Mouse (Mus musculus) limb, embryonic 11.5 days (tissue): Measurements from ENCODE around the gene Arxes2. TPM values are rescaled to one million over a fixed set of nuclear protein-coding genes. Genes with fewer than 3 reads are reported as not detected.
"Not testable (repeated sequence)": the region's sequence is repeated elsewhere in the genome, so short reads cannot be mapped to it uniquely, and the experiment has no call there.

Experiments used
- ATAC-seq: fragments of 200-750 bp; cut with Nextera tagmentation; 2 replicates; pipeline ENCODE4 v1.8.0; 2017; ENCODE audit warnings: low read depth; ENCODE audit not compliant: insufficient number of reproducible peaks, low FRiP score, low TSS enrichment
- DNase-seq: peaks from one replicate; pipeline ENCODE4 v3.0.0-alpha.2; 2015; ENCODE audit warnings: low spot score
- H3K27ac ChIP-seq: fragments of 300-500 bp; sonication (generic); replicated peaks from 2 replicates; pipeline ENCODE4 v1.5.1; 2014; ENCODE audit warnings: low read depth, mild to moderate bottlenecking, low read length
- H3K27me3 ChIP-seq: fragments of 300-500 bp; sonication (generic); 2 replicates; pipeline ENCODE4 v1.6.1; 2014; ENCODE audit warnings: mild to moderate bottlenecking, low read length, mixed read lengths; ENCODE audit not compliant: control insufficient read depth, insufficient read depth
- H3K36me3 ChIP-seq: fragments of 300-500 bp; sonication (generic); 2 replicates; pipeline ENCODE4 v1.6.1; 2014; ENCODE audit warnings: mild to moderate bottlenecking, low read length, moderate library complexity, mixed read lengths; ENCODE audit not compliant: control insufficient read depth, insufficient read depth
- H3K4me1 ChIP-seq: fragments of 300-500 bp; sonication (generic); 2 replicates; pipeline ENCODE4 v1.6.1; 2014; ENCODE audit warnings: low read length, mixed read lengths; ENCODE audit not compliant: control insufficient read depth, insufficient read depth
- H3K4me2 ChIP-seq: fragments of 300-500 bp; sonication (generic); 2 replicates; pipeline ENCODE4 v1.6.1; 2014; ENCODE audit warnings: low read depth, mild to moderate bottlenecking, moderate library complexity; ENCODE audit not compliant: severe bottlenecking
- H3K4me3 ChIP-seq: fragments of 300-500 bp; sonication (generic); 2 replicates; pipeline ENCODE4 v1.5.1; 2014; ENCODE audit warnings: low read depth, low read length
- H3K9ac ChIP-seq: fragments of 300-500 bp; sonication (generic); 2 replicates; pipeline ENCODE4 v1.6.1; 2014; ENCODE audit warnings: mild to moderate bottlenecking, low read length
- H3K9me3 ChIP-seq: fragments of 300-500 bp; sonication (generic); 2 replicates; pipeline ENCODE4 v1.6.1; 2016; ENCODE audit warnings: low read length; ENCODE audit not compliant: control insufficient read depth
- WGBS: fragments of 180-500 bp; shearing (Covaris S2); extraction: QIAGEN DNeasy Blood & Tissue Kit; methylation state at CpG from one replicate; pipeline ENCODE4 v1.1.7; 2014; 5-methylcytosine and 5-hydroxymethylcytosine counted together
- polyA plus RNA-seq: library from polyadenylated mRNA; unstranded; fragments of >200 nt; fragmentation: Nextera tagmentation; extraction: Ambion mirVana; gene quantifications from 2 replicates; pipeline ENCODE4 v1.2.1, GENCODE M21; 2014

Arxes2 gene
- polyA plus RNA-seq, 1 experiment from 2014 or later: 102 TPM

DNA sequence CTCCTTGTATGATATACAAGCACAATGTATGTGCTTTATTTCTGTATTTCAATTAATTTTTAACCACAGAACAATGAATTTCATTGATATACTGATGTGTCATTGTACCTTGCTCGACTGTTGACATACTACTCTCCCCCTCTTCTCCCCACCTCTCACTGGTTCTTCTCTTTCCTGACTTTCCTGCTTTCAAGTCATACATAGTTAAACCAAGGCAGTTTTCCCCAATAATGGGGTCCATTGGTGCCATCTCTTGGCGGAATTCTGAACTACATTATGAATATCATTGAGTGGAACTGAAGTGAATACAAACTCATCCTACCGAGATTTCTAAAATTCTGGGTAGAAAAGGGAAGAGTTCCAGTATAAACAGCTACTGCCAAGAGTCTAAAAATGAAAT, 30.0 kb upstream of the Arxes2 start:
- Histone ChIP-seq H3K4me1 (no peaks in the 10 kb centered on the region), H3K4me2 (no peak overlapping the region), H3K27me3 (no peaks in the 10 kb centered on the region), H3K9me3 (no peaks in the 10 kb centered on the region), H3K36me3 (no peaks in the 10 kb centered on the region), H3K27ac (no peak overlapping the region), H3K4me3 (no peak overlapping the region), H3K9ac (no peak overlapping the region)
- DNase-seq: no peak
- 24% methylated on average over 3 of the region's 3 CpGs for WGBS
- no peak for ATAC-seq

DNA sequence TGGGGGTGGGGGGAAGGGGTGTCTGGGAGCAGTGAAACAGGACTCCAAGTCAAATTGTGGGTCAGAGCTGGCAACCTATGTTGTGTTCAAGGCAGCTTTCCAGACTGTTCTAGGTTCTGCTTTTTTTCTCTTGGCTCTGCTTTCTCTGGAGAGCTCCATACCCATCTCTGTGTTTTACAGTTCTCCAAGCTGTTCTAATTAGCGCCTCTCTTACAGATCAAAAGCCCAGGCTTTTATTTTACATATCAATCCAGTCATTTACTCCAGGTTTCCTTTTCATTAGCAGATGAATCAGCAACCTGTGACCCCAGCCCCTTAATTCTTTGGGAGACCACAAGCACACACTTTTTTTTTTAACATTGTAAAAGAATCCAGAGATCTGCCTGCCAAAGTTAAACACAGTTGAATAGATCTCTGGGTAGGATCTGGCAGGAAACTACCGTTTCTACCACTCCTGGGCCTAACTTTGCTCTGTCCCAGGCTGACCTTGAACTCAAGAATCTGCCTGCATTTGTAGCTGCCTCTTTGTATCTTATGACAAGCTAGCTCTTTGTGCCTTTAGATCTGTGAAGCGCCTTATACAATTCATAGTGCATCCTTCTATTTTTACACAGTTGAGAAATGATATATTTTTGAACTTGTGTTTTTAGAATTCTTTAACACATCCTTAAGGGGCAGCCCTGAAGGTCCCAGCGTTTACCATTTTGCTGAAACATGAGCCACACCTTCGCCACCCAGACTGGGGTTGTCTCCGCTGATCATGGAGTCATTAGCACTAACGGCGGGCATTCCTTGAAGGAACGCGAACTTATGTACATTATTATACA, 19.8 kb upstream of the Arxes2 start:
- no peak overlapping the region for H3K27ac ChIP-seq
- no peak for ATAC-seq
- DNase-seq: no peak
- 77% methylated on average over 10 of the region's 10 CpGs for WGBS
- H3K9ac ChIP-seq: no peak overlapping the region
- no peaks in the 10 kb centered on the region for H3K4me1 ChIP-seq
- no peak overlapping the region for H3K4me3 ChIP-seq
- H3K4me2 ChIP-seq: no peak overlapping the region
- H3K9me3 ChIP-seq: no peaks in the 10 kb centered on the region
- no peaks in the 10 kb centered on the region for H3K36me3 ChIP-seq
- H3K27me3 ChIP-seq: no peaks in the 10 kb centered on the region

DNA sequence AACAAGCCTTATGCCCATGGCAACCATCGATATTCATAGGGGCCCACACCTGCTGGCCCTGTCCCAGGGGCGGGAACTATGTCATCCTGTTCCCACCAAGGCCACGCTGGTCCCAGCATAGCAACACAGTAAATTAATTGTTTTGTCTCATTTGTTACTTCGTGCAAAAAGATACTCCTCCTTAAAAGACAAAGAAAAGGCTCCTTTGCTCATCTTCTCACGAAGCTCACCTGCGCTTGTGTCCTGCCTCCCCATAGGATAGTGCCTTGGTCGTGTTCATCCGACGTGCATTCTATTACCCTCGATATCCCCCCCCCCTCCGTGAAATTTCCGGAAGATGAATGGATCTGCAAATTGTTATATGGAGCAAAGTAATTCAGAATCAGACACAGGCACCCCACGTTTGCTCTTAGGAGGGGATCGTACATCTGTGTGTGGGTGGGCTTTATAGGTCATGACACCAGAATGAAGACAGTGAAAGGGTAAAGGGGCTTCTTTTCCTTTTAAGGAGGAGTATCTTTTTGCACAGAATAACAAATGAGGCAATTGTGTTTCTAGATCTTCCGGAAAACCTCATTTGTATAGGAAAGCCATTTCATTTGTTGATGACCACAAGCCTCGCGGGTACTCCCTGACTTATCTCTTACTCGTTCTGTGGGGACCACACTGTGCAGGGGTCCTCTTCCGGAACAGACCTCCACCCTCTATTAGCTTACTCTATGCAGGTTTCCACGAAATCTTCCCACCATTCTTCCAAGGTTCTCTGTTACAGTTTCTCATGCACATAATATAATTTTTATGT, 19.0 kb upstream of the Arxes2 start:
- Histone ChIP-seq H3K4me1 (no peaks in the 10 kb centered on the region), H3K9me3 (no peaks in the 10 kb centered on the region), H3K4me3 (no peak overlapping the region), H3K9ac (no peak overlapping the region), H3K4me2 (no peak overlapping the region), H3K36me3 (no peaks in the 10 kb centered on the region), H3K27ac (no peak overlapping the region), H3K27me3 (no peaks in the 10 kb centered on the region)
- ATAC-seq (no peak), DNase-seq (no peak)
- 64% methylated on average over 20 of the region's 20 CpGs for WGBS

DNA sequence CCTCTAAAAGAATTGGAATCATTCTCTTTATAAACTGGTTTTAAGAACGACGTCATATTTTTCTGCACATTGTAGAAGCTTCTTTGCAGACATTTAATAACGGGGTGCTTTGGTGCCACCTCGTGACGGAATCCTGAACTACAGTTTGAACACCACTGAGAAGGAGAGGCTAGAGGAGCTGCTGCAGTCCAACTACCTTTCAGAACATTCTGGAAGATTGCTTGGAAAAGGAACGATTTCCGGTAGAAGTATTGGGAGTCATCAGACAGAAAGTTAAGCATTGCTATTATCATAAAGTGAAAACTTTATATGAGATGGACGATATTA, 18.4 kb upstream of the Arxes2 start:
- Histone ChIP-seq H3K4me1 (no peaks in the 10 kb centered on the region), H3K27ac (no peak overlapping the region), H3K4me2 (no peak overlapping the region), H3K9me3 (no peaks in the 10 kb centered on the region), H3K9ac (no peak overlapping the region), H3K4me3 (no peak overlapping the region), H3K36me3 (no peaks in the 10 kb centered on the region), H3K27me3 (no peaks in the 10 kb centered on the region)
- 24% methylated on average over 8 of the region's 8 CpGs for WGBS
- no peak for ATAC-seq
- DNase-seq: peak; percentile 83

DNA sequence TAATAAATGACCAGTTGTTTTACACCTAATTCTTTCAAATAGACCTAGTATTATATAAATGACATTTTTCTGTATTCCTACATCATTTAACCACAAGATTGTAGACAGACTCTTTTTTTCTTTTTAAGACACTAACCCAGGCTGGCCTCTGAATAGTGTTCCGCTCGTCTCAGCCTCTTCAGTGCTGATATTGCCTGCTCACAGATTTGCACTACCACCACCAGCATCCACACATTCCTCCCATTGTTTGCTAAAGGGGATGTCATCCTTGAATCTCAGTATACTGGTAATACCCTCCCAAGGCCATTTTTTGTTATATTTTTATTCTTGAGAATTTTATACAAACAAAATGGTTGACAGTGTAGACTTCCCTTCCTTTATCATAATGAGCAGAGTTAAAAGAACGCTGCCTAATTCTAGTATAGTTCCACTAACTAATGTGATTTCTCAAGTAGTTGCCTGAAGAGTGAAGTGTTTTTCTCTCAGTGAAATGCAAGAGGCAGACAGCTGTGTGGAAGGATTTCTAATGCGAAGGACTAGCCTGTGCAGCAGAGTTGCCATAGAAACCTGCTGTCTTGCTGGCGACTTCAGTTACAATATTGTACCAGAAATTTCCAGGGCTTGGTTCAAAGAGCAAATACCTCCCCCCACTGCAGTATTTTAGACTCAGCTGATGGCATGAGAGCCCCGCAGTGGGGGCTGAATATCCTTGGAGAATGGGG, 8.9 kb upstream of the Arxes2 start:
- DNase-seq: no peak
- 84% methylated on average over 6 of the region's 6 CpGs for WGBS
- Histone ChIP-seq H3K27me3 (no peaks in the 10 kb centered on the region), H3K27ac (no peak overlapping the region), H3K4me2 (no peak overlapping the region), H3K9me3 (no peaks in the 10 kb centered on the region), H3K4me3 (no peak overlapping the region), H3K4me1 (no peaks in the 10 kb centered on the region), H3K9ac (no peak overlapping the region), H3K36me3 (no peaks in the 10 kb centered on the region)
- no peak for ATAC-seq

DNA sequence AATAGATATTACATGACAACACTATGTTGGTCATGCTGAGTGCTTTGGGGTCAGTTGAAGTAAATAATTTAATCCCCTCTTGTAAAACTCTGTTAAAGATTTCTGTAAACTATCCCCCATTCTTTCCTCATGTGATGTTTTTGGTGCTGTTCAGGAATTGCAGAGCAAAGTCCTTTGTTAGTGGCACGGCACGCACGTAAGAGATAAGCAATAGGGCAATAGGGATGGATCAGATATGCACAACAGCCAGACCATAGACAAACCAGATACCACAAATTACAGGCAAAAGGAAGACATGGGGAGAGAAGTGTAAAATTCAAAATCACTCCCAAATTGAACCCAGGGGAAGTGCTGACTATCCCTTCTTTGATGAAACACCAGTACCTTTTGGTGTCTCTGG, 7.4 kb upstream of the Arxes2 start:
- 96% methylated on average over 3 of the region's 3 CpGs for WGBS
- Histone ChIP-seq H3K27me3 (no peaks in the 10 kb centered on the region), H3K36me3 (no peaks in the 10 kb centered on the region), H3K9ac (no peak overlapping the region), H3K4me2 (no peak overlapping the region), H3K27ac (no peak overlapping the region), H3K9me3 (no peaks in the 10 kb centered on the region), H3K4me1 (no peaks in the 10 kb centered on the region), H3K4me3 (no peak overlapping the region)
- ATAC-seq (no peak), DNase-seq (no peak)

DNA sequence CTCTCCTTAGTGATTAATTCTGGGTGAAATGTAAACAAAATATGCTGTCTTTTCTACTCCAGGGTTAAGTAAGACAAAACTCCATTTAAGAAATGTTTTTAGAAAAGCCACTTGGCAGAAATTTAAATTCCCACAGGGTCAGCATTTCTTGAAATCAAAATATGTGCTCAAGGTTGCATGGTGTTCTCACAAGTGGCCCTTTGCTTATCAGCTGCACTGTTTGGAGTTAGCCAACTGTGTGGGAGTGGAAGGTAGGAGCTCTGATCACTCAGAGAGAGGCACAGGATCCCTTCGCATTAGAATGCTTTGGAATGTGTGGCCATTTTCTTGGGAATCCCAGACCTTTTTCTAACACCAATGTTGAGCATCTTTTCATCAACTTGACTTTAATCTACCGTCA, 3.0 kb upstream of the Arxes2 start:
- no peaks in the 10 kb centered on the region for H3K27me3 ChIP-seq
- no peak overlapping the region for H3K9ac ChIP-seq
- H3K4me1 ChIP-seq: no peaks in the 10 kb centered on the region
- no peaks in the 10 kb centered on the region for H3K9me3 ChIP-seq
- H3K36me3 ChIP-seq: no peaks in the 10 kb centered on the region
- H3K27ac ChIP-seq: no peak overlapping the region
- WGBS: 86% methylated on average over 2 of the region's 2 CpGs
- ATAC-seq: no peak
- DNase-seq: no peak
- no peak overlapping the region for H3K4me2 ChIP-seq
- H3K4me3 ChIP-seq: no peak overlapping the region

DNA sequence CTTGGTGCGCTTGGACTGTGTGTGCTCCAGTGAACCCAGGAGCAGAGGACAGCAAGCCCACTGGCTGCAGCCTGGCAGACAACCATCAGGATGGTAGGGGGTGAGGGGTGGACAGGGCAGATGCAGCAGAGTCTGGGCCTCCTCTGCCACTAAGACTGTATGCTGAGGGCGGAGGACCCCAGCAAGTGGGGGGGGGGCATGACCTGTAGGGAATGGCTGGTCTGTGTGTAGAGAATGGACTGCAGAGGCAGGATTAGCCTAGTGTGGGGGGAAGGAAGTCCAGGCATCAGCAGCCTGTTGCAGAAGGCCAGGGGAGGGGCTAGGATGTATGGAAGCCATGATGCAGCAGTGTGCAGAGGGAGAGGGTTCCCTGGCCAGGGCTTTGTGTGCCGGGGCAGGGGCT, 431 bp upstream of the Arxes2 start:
- not testable (repeated sequence) for H3K9me3 ChIP-seq, H3K9ac ChIP-seq, H3K4me3 ChIP-seq, H3K27ac ChIP-seq, H3K4me1 ChIP-seq, H3K36me3 ChIP-seq, H3K4me2 ChIP-seq, H3K27me3 ChIP-seq
- peak; percentile 33 for DNase-seq
- 27% methylated on average over 2 of the region's 3 CpGs for WGBS
- ATAC-seq: peak; percentile 97
